In genomic region chr12:86166244-86166643, GRCm38 (mm10) we compare ENCODE assay signal across 21 mouse cellular contexts.
A peak's percentile ranks its signal among the peaks of the same experiment; 100 is the strongest.
DNase-seq lines count a peak whose midpoint lies in the region; ATAC-seq lines count a peak whose summit lies in the region.
"Had no signal": no experiment of that assay in that cellular context is flagged by ENCODE, and none has a peak within 500 bp of the region (broad histone marks: within the 10 kb centered on the region; RNA-seq: fewer than 3 reads in every experiment).

No protein-coding gene starts in this region.

- no peaks in the 10 kb centered on the region for H3K9me3 ChIP-seq in limb, embryonic 10.5 days (replicated peaks)
- H3K9me3 ChIP-seq in intestine, embryonic 15.5 days, result no peaks in the 10 kb centered on the region
- H3K9me3 ChIP-seq: embryonic facial prominence, embryonic 13.5 days; forebrain, embryonic 12.5 days; midbrain, embryonic 15.5 days had no signal

- no peak for ATAC-seq in intestine, embryonic 15.5 days

- WGBS in limb, embryonic 10.5 days, result 65% methylated on average over 2 of the region's 2 CpGs
- WGBS in intestine, embryonic 15.5 days, result 64% methylated on average over 2 of the region's 2 CpGs

- peak; percentile 91 for DNase-seq in heart, adult 11 months
- DNase-seq in heart, adult 8-10 months (ENCODE audit: low spot score), result no peak
- peak; percentile 20 for DNase-seq in 3T3-L1 (ENCODE audit: low read depth, low spot score)
- DNase-seq in NIH3T3 (ENCODE audit: low read depth), result peak; percentile 43
- no peak for DNase-seq in limb, embryonic 10.5 days (ENCODE audit: low spot score)
- no peak for DNase-seq in urinary bladder, postnatal 36 days (ENCODE audit: low spot score in 2 of 2)
- DNase-seq in cerebellum, postnatal 14 days, result no peak
- DNase-seq: adrenal gland, adult 2 months; kidney, adult 11 months; layer of hippocampus, adult 9-11 months; lung, adult 2 months; lung, postnatal 14 days; thymus, adult 2 months; thymus, postnatal 4 days had no signal

- peaks cover 71% of the 10 kb centered on the region for H3K4me1 ChIP-seq in limb, embryonic 10.5 days
- H3K4me1 ChIP-seq in intestine, embryonic 15.5 days (replicated peaks), result peaks cover 7% of the 10 kb centered on the region; the same call in 1 of the 2 replicates

- peak overlapping the region; percentile 11; the same call in 1 of the 2 replicates for H3K27ac ChIP-seq in limb, embryonic 10.5 days
- H3K27ac ChIP-seq in intestine, embryonic 15.5 days, result no peak overlapping the region
- H3K27ac ChIP-seq: embryonic facial prominence, embryonic 13.5 days; forebrain, embryonic 12.5 days; midbrain, embryonic 15.5 days had no signal

- H3K9ac ChIP-seq in intestine, embryonic 15.5 days, result no peak overlapping the region
- H3K9ac ChIP-seq: embryonic facial prominence, embryonic 13.5 days; forebrain, embryonic 12.5 days; midbrain, embryonic 15.5 days had no signal

- H3K36me3 ChIP-seq in limb, embryonic 10.5 days, result peaks cover 5% of the 10 kb centered on the region
- H3K36me3 ChIP-seq in intestine, embryonic 15.5 days, result no peaks in the 10 kb centered on the region
- H3K36me3 ChIP-seq: forebrain, embryonic 12.5 days; midbrain, embryonic 15.5 days had no signal

- H3K4me3 ChIP-seq in limb, embryonic 10.5 days, result no peak overlapping the region
- H3K4me3 ChIP-seq in intestine, embryonic 15.5 days (replicated peaks), result no peak overlapping the region
- H3K4me3 ChIP-seq: embryonic facial prominence, embryonic 13.5 days; erythroblast, embryonic 14.5 days; forebrain, embryonic 12.5 days; midbrain, embryonic 15.5 days had no signal

- no peak overlapping the region for H3K4me2 ChIP-seq in intestine, embryonic 15.5 days (replicated peaks)
- H3K4me2 ChIP-seq: forebrain, embryonic 12.5 days; heart, embryonic 11.5 days; liver, embryonic 11.5 days; midbrain, embryonic 15.5 days had no signal

- peaks cover 9% of the 10 kb centered on the region; the same call in 1 of the 2 replicates for H3K27me3 ChIP-seq in limb, embryonic 10.5 days (ENCODE audit: low read depth, poor library complexity, severe bottlenecking)
- no peaks in the 10 kb centered on the region for H3K27me3 ChIP-seq in intestine, embryonic 15.5 days (replicated peaks)
- H3K27me3 ChIP-seq: midbrain, embryonic 15.5 days had no signal

Comparison
In these comparisons a context has a peak if more than half of its experiments do, and no peak if none do; other contexts are left out.
1. DNase-seq: peak in heart, adult 11 months (single experiment), 3T3-L1 (single experiment) and NIH3T3 (single experiment); none in heart, adult 8-10 months (single experiment), limb, embryonic 10.5 days (single experiment), urinary bladder, postnatal 36 days (0 of 2) and cerebellum, postnatal 14 days (0 of 2).